Mouse (Mus musculus) myocyte (in vitro differentiated cells): ENCODE measurements around the gene Serping1.

Source experiments
- CEBPB ChIP-seq: IDR thresholded peaks from 2 replicates; pipeline ENCODE4 v1.6.1; 2011; ENCODE audit warnings: mild to moderate bottlenecking, moderate library complexity; ENCODE audit not compliant: poor library complexity, insufficient read depth, severe bottlenecking
- E2F4 ChIP-seq: IDR thresholded peaks from one replicate; pipeline ENCODE4 v1.6.1; 2011; ENCODE audit warnings: mild to moderate bottlenecking, control low read depth, moderate library complexity; ENCODE audit not compliant: insufficient read depth
- MAX ChIP-seq: IDR thresholded peaks from one replicate; pipeline ENCODE4 v1.6.1; 2011; ENCODE audit warnings: low read depth, mild to moderate bottlenecking, control low read depth
- MYOD1 ChIP-seq, 3 experiments: IDR thresholded peaks; one replicate each; pipeline ENCODE4 v1.6.1; 2011; ENCODE audit warnings: control low read depth in 2 of 3, low read depth in 2 of 3, mild to moderate bottlenecking in 2 of 3, moderate library complexity in 1 of 3; ENCODE audit not compliant: insufficient read length in 2 of 3, control insufficient read depth in 1 of 3
- MYOG ChIP-seq, 3 experiments: IDR thresholded peaks; one replicate each; pipeline ENCODE4 v1.6.1; 2011; ENCODE audit warnings: control low read depth in 2 of 3, low read depth in 2 of 3, mild to moderate bottlenecking in 2 of 3; ENCODE audit not compliant: insufficient read length in 2 of 3, control insufficient read depth in 1 of 3, insufficient read depth in 1 of 3
- POLR2A ChIP-seq: IDR thresholded peaks from one replicate; pipeline ENCODE4 v1.6.1; 2011; ENCODE audit warnings: low read depth, mild to moderate bottlenecking, control low read depth, moderate library complexity; ENCODE audit not compliant: insufficient read length
- POLR2AphosphoS2 ChIP-seq: IDR thresholded peaks from one replicate; pipeline ENCODE4 v1.6.1; 2011; ENCODE audit warnings: low read depth, control low read depth; ENCODE audit not compliant: insufficient read length
- SRF ChIP-seq: IDR thresholded peaks from one replicate; pipeline ENCODE4 v1.6.1; 2011; ENCODE audit warnings: low read depth; ENCODE audit not compliant: control insufficient read depth, insufficient read length
- TCF12 ChIP-seq: IDR thresholded peaks from one replicate; pipeline ENCODE4 v1.6.1; 2011; ENCODE audit warnings: mild to moderate bottlenecking, control low read depth; ENCODE audit not compliant: poor library complexity, insufficient read depth, severe bottlenecking
- USF1 ChIP-seq: IDR thresholded peaks from one replicate; pipeline ENCODE4 v1.6.1; 2011; ENCODE audit warnings: low read depth, mild to moderate bottlenecking, control low read depth, moderate library complexity

GRCm38 (mm10) chr2:84760777-84761176, 14.5 kb downstream of the Serping1 start:
- TF ChIP-seq USF1 = no peak
- no peak for TF ChIP-seq POLR2A
- TF ChIP-seq MYOD1 (IDR thresholded peaks at IDR 0.05; ENCODE audit: control insufficient read depth in 1 of 3, insufficient read length in 2 of 3, low read depth in 2 of 3) = peak in 2 of 3 experiments; percentile 60 to 69
- no peak for TF ChIP-seq POLR2AphosphoS2
- TF ChIP-seq E2F4 = no peak
- TF ChIP-seq TCF12 = no peak
- no peak for TF ChIP-seq SRF
- no peak for TF ChIP-seq MAX
- TF ChIP-seq CEBPB = no peak
- peak; percentile 2 to 83 (median 69) for TF ChIP-seq MYOG (IDR thresholded peaks at IDR 0.05; ENCODE audit: control insufficient read depth in 1 of 3, insufficient read depth in 1 of 3, insufficient read length in 2 of 3, low read depth in 2 of 3)
